Mouse (Mus musculus) myocyte (in vitro differentiated cells): ENCODE results near the gene Cd300ld3. TPM values are rescaled to one million over a fixed set of nuclear protein-coding genes. Genes with fewer than 3 reads are reported as not detected.

Source experiments
- H3K27me3 ChIP-seq: one replicate; pipeline ENCODE4 v1.6.1; 2011; ENCODE audit not compliant: control insufficient read depth, insufficient read depth, insufficient read length
- H3K36me3 ChIP-seq: one replicate; pipeline ENCODE4 v1.6.1; 2011; ENCODE audit not compliant: control insufficient read depth, insufficient read depth
- H3K4me2 ChIP-seq: one replicate; pipeline ENCODE4 v1.6.1; 2011; ENCODE audit warnings: low read depth, control low read depth
- H3K4me3 ChIP-seq: one replicate; pipeline ENCODE4 v1.5.1; 2011; ENCODE audit warnings: mild to moderate bottlenecking, control low read depth, moderate library complexity
- H3K79me2 ChIP-seq: one replicate; pipeline ENCODE4 v1.6.1; 2011; ENCODE audit not compliant: control insufficient read depth, insufficient read depth
- H3ac ChIP-seq: one replicate; pipeline ENCODE4 v1.6.1; 2011; ENCODE audit not compliant: control insufficient read depth, insufficient read length
- CEBPB ChIP-seq: IDR thresholded peaks from 2 replicates; pipeline ENCODE4 v1.6.1; 2011; ENCODE audit warnings: mild to moderate bottlenecking, moderate library complexity; ENCODE audit not compliant: poor library complexity, insufficient read depth, severe bottlenecking
- E2F4 ChIP-seq: IDR thresholded peaks from one replicate; pipeline ENCODE4 v1.6.1; 2011; ENCODE audit warnings: mild to moderate bottlenecking, control low read depth, moderate library complexity; ENCODE audit not compliant: insufficient read depth
- MAX ChIP-seq: IDR thresholded peaks from one replicate; pipeline ENCODE4 v1.6.1; 2011; ENCODE audit warnings: low read depth, mild to moderate bottlenecking, control low read depth
- MYOD1 ChIP-seq, 3 experiments: IDR thresholded peaks; one replicate each; pipeline ENCODE4 v1.6.1; 2011; ENCODE audit warnings: control low read depth in 2 of 3, low read depth in 2 of 3, mild to moderate bottlenecking in 2 of 3, moderate library complexity in 1 of 3; ENCODE audit not compliant: insufficient read length in 2 of 3, control insufficient read depth in 1 of 3
- MYOG ChIP-seq, 3 experiments: IDR thresholded peaks; one replicate each; pipeline ENCODE4 v1.6.1; 2011; ENCODE audit warnings: control low read depth in 2 of 3, low read depth in 2 of 3, mild to moderate bottlenecking in 2 of 3; ENCODE audit not compliant: insufficient read length in 2 of 3, control insufficient read depth in 1 of 3, insufficient read depth in 1 of 3
- POLR2A ChIP-seq: IDR thresholded peaks from one replicate; pipeline ENCODE4 v1.6.1; 2011; ENCODE audit warnings: low read depth, mild to moderate bottlenecking, control low read depth, moderate library complexity; ENCODE audit not compliant: insufficient read length
- POLR2AphosphoS2 ChIP-seq: IDR thresholded peaks from one replicate; pipeline ENCODE4 v1.6.1; 2011; ENCODE audit warnings: low read depth, control low read depth; ENCODE audit not compliant: insufficient read length
- REST ChIP-seq: IDR thresholded peaks from one replicate; pipeline ENCODE4 v1.6.1; 2011; ENCODE audit warnings: mild to moderate bottlenecking, control low read depth, moderate library complexity; ENCODE audit not compliant: insufficient read depth, insufficient read length
- SRF ChIP-seq: IDR thresholded peaks from one replicate; pipeline ENCODE4 v1.6.1; 2011; ENCODE audit warnings: low read depth; ENCODE audit not compliant: control insufficient read depth, insufficient read length
- TCF12 ChIP-seq: IDR thresholded peaks from one replicate; pipeline ENCODE4 v1.6.1; 2011; ENCODE audit warnings: mild to moderate bottlenecking, control low read depth; ENCODE audit not compliant: poor library complexity, insufficient read depth, severe bottlenecking
- TCF3 ChIP-seq: IDR thresholded peaks from one replicate; pipeline ENCODE4 v1.6.1; 2011; ENCODE audit warnings: low read depth, control low read depth; ENCODE audit not compliant: insufficient read length
- USF1 ChIP-seq: IDR thresholded peaks from one replicate; pipeline ENCODE4 v1.6.1; 2011; ENCODE audit warnings: low read depth, mild to moderate bottlenecking, control low read depth, moderate library complexity
- polyA plus RNA-seq: library from polyadenylated mRNA; unstranded; fragments of >200 nt; fragmentation: generic; extraction: Trizol; gene quantifications from one replicate; pipeline ENCODE4 v1.2.1, GENCODE M21; 2012; ENCODE audit warnings: missing spikeins

Gene Cd300ld3
- not detected for polyA plus RNA-seq

GRCm38 (mm10) chr11:115048259-115048658 is at the start of gene Cd300ld3:
Gene Cd300ld3, minus strand, starts transcription at chr11:115048409.
- H3K79me2 ChIP-seq = no peaks in the 10 kb centered on the region
- no peak within 1 kb of the TSS for H3K4me2 ChIP-seq
- no peaks in the 10 kb centered on the region for H3K36me3 ChIP-seq
- TF ChIP-seq MYOG (IDR thresholded peaks at IDR 0.05; ENCODE audit: control insufficient read depth in 1 of 3, insufficient read depth in 1 of 3, insufficient read length in 2 of 3, low read depth in 2 of 3) (no peak), USF1 (no peak), CEBPB (no peak), TCF3 (no peak), MYOD1 (IDR thresholded peaks at IDR 0.05; ENCODE audit: control insufficient read depth in 1 of 3, insufficient read length in 2 of 3, low read depth in 2 of 3) (no peak), TCF12 (no peak), E2F4 (no peak), SRF (no peak), POLR2A (no peak), REST (no peak), MAX (no peak), POLR2AphosphoS2 (no peak)
- H3K27me3 ChIP-seq = no peaks in the 10 kb centered on the region
- no peak within 1 kb of the TSS for H3ac ChIP-seq
- no peak within 1 kb of the TSS for H3K4me3 ChIP-seq

- H3K4me2 ChIP-seq = no peak overlapping the region
- no peak overlapping the region for H3ac ChIP-seq
- H3K27me3 ChIP-seq = peaks cover 12% of the 10 kb centered on the region
- H3K36me3 ChIP-seq = no peaks in the 10 kb centered on the region
- no peak overlapping the region for H3K4me3 ChIP-seq
- no peak for TF ChIP-seq USF1
- TF ChIP-seq CEBPB = no peak
- TF ChIP-seq MYOD1 (IDR thresholded peaks at IDR 0.05; ENCODE audit: control insufficient read depth in 1 of 3, insufficient read length in 2 of 3, low read depth in 2 of 3) = no peak
- no peak for TF ChIP-seq REST
- no peak for TF ChIP-seq TCF3
- no peak for TF ChIP-seq MAX
- no peak for TF ChIP-seq MYOG (IDR thresholded peaks at IDR 0.05; ENCODE audit: control insufficient read depth in 1 of 3, insufficient read depth in 1 of 3, insufficient read length in 2 of 3, low read depth in 2 of 3)
- TF ChIP-seq E2F4 = no peak
- no peak for TF ChIP-seq POLR2AphosphoS2
- TF ChIP-seq POLR2A = no peak
- no peak for TF ChIP-seq TCF12
- no peak for TF ChIP-seq SRF
- no peaks in the 10 kb centered on the region for H3K79me2 ChIP-seq
Measured at GRCm38 (mm10) chr11:115092140-115092539, 43.9 kb upstream of the Cd300ld3 start.

GRCm38 (mm10) chr11:115091362-115091901 is 43.2 kb upstream of the Cd300ld3 start, which contains the start of gene Rab37:
Gene Rab37, plus strand, starts transcription at chr11:115091431.
- H3K4me2 ChIP-seq = no peak within 1 kb of the TSS

GRCm38 (mm10) chr11:115089853-115090252 is 41.6 kb upstream of the Cd300ld3 start:
- Histone ChIP-seq H3K4me2 (no peak overlapping the region), H3K27me3 (peaks cover 12% of the 10 kb centered on the region), H3K79me2 (no peaks in the 10 kb centered on the region), H3K36me3 (no peaks in the 10 kb centered on the region), H3ac (no peak overlapping the region), H3K4me3 (no peak overlapping the region)
- no peak for TF ChIP-seq E2F4
- TF ChIP-seq POLR2A = no peak
- no peak for TF ChIP-seq SRF
- TF ChIP-seq MAX = no peak
- no peak for TF ChIP-seq TCF3
- no peak for TF ChIP-seq MYOG (IDR thresholded peaks at IDR 0.05; ENCODE audit: control insufficient read depth in 1 of 3, insufficient read depth in 1 of 3, insufficient read length in 2 of 3, low read depth in 2 of 3)
- TF ChIP-seq REST = no peak
- TF ChIP-seq MYOD1 (IDR thresholded peaks at IDR 0.05; ENCODE audit: control insufficient read depth in 1 of 3, insufficient read length in 2 of 3, low read depth in 2 of 3) = no peak
- no peak for TF ChIP-seq TCF12
- no peak for TF ChIP-seq POLR2AphosphoS2
- TF ChIP-seq USF1 = no peak

More at GRCm38 (mm10) chr11:115091362-115091901, 43.2 kb upstream of the Cd300ld3 start, which contains the start of gene Rab37:
- Histone ChIP-seq H3K27me3 (peaks cover 12% of the 10 kb centered on the region), H3ac (no peak within 1 kb of the TSS), H3K36me3 (no peaks in the 10 kb centered on the region), H3K4me3 (no peak within 1 kb of the TSS), H3K79me2 (no peaks in the 10 kb centered on the region)
- TF ChIP-seq REST (peak; percentile 53), E2F4 (no peak)

GRCm38 (mm10) chr11:115086213-115086612 is 38.0 kb upstream of the Cd300ld3 start:
- Histone ChIP-seq H3K79me2 (no peaks in the 10 kb centered on the region), H3K27me3 (peaks cover 6% of the 10 kb centered on the region), H3K36me3 (no peaks in the 10 kb centered on the region)

More at GRCm38 (mm10) chr11:115086213-115086612, 38.0 kb upstream of the Cd300ld3 start:
- H3K4me2 ChIP-seq = no peak overlapping the region
- H3K4me3 ChIP-seq = no peak overlapping the region
- no peak overlapping the region for H3ac ChIP-seq
- no peak for TF ChIP-seq TCF3
- TF ChIP-seq MAX = no peak
- TF ChIP-seq MYOD1 (IDR thresholded peaks at IDR 0.05; ENCODE audit: control insufficient read depth in 1 of 3, insufficient read length in 2 of 3, low read depth in 2 of 3) = no peak
- TF ChIP-seq REST = no peak
- no peak for TF ChIP-seq USF1
- TF ChIP-seq CEBPB = no peak
